Mouse (Mus musculus): ENCODE results near the gene Agxt.

The Agxt gene

DNA sequence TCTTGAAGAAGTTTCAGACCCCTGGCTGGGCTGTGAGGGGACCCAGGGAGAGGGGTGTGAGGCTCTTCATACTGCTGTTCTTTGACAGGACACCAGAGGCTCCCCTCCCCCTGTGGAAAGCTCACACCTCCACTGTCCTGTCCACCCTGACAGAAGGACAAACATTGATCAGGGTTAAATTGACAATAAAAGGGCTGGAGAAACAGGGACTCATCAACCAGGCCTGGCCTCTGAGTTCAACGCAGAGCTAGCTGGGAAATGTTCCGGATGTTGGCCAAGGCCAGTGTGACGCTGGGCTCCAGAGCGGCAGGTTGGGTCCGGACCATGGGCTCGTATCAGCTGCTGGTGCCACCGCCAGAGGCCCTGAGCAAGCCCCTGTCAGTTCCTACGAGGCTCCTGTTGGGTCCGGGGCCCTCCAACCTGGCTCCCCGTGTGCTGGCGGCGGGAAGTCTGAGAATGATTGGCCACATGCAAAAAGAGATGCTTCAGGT lies at the start of gene Agxt:
Agxt (plus strand) TSS at position 205 of the 491 bp plus-strand sequence.
- DNase-seq: no peak

DNA sequence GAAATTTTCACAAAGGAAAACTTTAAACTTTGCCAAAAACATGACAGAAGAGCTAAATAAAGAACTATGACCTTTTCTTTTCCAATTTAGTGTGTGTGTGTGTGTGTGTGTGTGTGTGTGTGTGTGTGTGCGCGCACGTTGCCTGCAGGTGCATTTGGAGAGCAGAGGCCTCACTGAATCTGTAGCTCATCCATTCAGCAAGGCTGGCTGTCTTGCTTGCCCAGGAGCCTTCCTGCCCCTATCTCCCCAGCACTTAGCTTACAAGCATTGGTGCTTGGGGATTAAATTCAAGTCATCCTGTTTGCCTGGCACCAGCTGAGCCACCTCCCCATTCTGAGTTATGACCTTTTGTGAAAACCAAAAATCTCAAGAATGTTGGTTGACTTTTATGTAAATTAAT lies 42.5 kb upstream of the Agxt start:
- no peak for DNase-seq

DNA sequence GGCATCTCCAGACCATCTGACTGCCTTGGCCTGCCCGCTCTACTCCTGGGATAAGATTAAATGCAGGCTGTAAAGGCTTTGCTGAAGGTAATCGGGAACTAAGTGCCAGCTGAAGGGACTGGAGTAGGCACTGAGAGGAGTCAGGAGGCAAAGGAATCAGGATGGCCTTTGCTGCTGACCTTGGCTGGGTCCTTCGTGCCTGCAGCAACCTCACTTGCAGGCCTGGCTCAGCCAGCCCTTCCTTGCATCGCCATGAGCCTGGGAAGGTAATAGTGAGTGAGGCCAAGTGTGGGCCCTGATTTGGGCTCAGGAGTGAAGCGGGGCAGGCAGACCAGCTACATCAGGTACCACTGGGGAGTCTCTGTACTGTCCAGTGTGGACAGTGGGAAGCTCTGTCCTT lies 36.1 kb upstream of the Agxt start:
- no peak for DNase-seq

DNA sequence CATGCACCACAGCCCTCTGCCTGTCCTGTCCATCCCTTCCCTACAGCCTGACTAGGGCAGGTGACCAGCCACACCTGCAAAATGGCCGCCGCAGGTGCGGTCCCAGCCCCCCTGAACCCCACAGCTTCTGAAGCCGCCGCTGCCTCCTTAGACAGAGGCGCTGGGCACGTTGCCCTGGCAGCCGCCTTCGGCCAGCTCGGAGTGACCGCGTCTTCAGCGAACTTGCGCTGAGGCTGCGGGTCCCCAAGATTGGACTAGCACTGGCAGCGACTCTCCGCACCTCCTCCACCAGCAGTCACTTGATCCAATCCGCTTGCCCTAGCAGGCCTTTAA lies 34.8 kb upstream of the Agxt start:
- DNase-seq: no peak

DNA sequence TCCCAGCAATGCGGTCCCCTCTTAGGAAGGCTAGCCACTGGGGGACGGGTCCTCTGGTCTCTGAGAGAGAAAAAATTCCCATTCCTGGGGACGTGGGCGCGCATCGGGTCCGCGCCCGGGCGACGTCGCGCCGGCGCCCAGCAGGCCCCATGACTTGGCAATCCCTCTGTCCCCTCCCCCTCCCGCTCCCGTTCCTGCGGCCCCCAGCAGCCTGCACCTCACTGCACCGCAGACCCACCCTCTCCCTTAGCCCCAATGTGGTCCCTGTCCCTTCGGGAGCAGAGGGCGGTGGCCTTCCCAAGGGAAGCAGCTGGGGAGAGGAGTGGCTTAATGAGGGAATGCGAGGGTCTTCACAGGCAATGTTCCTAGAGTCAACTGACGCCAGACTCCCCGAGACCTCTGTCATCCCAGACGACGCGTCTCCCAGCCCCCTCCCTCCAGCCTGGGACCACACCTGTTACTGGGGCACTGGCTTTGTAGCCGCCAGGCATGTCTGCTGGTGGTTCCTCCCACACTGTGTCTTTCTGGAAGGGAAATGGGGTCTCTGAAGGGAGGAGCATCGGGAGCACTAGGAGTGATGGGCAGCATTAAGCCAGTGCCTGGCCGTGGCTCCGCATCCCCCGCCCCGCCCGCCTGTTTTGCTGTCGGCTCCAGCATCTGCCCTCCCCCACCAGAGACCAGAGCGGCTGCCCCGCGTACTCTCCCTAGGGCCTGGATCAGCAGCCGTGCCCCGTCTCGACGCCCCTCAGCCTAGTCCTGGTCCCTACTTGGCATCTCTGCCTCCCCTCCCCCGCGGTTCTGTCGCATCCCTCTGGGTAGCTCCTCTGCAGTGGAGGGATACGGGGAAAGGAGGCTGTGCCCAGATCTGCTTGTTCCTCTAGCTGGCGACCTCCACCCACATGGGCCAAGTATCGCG lies 34.2 kb upstream of the Agxt start:
- no peak for DNase-seq

DNA sequence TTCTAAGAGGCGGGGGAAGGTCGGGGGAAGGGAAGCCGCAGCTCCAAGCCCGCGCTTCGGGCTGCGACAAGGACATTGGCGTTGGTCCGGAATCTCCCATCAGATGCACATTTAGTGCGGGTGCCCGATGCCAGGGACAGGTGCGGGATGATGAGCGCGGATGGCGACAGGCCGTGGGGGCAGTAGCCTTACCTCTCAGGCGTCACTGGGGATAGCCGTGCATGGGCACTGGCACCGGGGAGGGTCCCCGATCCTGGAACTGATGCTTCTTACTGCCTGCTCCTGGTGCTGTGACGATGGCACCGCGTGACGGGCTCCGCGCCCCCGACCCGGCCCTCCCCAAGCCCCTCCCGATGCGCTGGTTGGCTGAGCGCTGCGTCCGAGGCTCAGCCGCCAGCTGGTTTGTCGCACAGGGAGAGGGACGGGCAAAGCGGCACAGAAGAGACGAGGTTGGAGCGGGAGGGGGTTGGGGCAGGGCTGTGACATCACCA lies 33.4 kb upstream of the Agxt start, which contains the start of gene Kif1a:
Kif1a (minus strand) TSS at position 381 of the 491 bp plus-strand sequence.
- DNase-seq: no peak

DNA sequence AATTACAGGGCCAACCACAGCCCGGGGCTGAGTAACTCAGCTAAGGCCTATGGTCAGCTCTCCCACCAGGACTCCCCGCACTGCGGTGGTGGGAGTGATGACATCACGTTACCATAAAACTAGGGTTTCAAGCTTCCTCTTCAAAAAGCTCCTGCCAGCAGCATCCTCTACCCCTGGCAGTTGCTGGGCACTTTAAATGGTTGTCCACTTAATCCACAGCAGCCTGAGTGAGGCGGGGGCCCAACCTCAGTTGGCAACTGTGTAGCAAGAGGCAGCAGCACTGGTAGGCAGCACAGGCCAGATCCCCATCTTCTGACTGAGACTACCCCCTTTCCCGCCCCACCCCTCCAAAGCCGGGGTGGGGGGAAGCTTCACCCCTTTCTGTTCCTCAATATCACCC lies 32.3 kb upstream of the Agxt start:
- no peak for DNase-seq

DNA sequence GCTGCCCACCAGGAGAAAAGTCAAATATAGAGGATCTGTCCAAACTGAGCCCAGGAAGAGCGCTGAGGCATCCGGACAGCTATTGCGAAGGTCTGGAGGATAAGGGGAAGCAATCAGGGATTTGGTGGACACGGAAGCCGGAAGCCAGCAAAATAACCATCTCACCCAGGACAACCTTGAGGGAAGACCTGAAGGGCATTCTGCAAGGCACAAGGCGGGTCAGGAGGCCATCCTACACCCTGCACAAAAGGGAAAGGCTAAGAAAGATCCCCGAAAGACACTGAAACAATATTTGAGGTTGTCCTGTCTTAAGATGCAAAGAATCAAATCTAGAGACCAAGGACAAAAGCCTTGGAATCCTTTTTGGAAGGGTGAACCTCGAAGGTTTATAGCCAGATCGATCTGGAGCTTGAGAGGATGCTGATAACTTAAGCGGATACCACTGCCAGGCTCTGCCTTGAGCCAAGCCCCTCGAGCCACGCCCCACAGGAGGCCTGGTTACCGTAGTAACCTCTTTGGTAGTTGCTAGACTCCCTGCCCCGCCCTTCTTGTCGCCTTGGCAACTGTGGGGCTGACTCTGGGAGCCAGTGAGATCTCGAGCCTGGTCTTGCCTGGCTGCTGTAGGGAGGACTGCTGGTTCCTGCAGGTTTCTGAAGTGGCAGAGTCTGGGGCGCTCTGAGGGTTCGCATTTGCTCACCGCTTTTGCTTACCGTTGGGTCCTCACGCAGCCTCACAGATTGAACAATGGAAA lies 20.2 kb upstream of the Agxt start:
- no peak for DNase-seq

DNA sequence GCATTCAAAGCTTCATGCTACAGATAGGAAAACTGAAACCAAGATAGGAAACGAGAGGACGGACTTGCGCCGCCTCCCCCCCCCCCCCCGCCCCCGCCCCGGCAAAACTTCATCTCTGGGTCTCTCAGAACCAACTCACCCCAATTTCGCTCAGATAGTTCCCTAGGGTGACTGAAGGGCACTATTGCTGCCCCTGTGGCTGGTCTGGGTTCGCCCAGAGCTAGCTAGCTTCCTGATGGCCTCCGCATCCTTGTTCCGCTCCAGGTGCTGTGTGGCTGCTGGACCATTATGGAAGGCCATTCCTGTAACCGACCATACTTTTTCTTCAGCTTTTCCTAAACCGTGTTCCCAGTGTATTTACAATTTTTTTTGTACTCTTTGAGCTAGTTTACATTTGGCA lies 19.6 kb upstream of the Agxt start:
- no peak for DNase-seq

DNA sequence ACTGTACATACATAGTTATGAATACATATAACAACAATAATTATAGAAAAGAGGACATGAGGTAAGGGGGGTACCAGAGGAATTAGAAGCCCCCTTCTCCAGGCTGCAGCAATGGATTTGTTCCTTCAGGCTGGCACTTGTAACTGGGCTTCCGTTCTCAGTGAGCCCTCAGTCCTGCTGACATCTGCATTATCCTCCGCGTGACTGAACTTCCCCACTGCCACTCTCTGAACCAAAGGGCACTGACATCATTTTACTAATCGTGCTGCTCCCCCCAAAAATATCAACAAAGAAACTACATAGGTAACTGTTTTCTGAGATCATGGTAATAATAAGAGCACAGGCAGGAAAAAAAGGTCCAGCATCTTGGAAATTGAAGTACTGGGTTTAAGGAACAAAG lies 16.2 kb upstream of the Agxt start:
- no peak for DNase-seq

DNA sequence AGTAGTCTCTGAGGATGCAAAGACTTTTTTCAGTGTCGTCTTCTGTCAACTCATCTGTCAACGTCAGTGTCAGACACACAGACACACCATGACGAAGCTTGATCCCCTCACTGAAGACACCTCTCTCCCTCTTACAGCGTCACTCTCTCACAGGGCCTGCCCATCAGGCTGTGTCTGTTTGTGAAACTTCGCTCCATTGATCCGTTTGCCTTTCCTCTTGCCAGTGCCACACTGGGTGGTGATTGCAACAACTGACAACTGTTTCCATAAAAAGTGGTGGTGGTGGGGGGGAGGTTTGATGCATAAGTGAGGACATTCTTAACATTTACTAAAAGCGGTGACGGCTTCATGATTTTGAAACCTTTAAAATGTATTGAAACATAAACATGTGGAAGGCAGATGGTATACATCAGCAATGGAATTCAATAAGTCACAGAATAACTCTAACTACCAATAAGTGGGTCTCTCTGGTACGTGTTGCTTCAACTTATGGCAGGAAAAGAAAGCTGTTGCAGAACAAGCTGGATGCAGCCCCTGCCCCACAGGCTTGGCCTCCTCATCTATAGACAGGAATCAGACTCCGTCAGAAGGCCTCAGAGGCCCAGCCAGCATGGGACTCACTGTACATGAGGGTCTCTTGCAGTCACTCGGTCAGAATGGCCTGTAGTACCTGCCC lies 11.7 kb upstream of the Agxt start:
- DNase-seq: no peak

DNA sequence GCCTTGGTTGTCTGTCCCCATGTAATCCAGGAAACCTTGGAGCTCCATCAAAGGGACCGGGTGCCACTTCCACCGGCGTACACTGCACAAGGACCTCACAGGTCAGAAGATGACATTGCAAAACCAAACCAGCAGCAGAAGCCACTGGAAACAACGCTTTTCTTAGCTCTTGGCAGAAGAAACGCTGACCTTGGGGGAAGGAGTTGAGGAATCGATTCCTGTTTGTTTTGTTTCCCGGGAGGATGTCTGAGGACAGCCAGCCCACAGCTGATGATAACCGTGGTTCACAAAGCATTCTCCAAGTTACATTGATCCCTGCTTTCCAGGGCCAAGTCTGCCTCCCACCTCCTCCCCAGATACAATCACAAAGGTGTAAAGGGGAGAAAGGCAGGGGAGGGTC lies 11.0 kb upstream of the Agxt start:
- DNase-seq: no peak

DNA sequence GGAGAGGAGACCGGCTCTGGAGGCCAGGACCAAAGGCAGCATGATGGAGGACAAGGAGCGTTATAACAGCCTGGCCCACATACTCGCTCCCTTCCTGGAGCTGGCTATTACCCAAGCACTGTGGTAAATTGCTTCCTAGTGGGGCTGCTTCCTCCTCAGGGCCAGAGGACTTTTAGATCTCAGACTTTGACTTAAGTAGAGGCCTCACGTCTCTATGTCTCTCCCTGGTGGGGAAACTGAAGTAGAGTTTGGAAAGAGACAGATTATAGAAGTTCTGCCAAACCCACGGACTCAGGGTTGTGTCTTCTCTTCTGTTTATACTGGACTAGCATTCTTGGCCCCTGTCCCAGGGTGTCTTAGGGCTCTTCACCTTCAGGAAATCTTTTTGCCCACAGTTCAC lies 9.8 kb upstream of the Agxt start:
- DNase-seq: no peak

DNA sequence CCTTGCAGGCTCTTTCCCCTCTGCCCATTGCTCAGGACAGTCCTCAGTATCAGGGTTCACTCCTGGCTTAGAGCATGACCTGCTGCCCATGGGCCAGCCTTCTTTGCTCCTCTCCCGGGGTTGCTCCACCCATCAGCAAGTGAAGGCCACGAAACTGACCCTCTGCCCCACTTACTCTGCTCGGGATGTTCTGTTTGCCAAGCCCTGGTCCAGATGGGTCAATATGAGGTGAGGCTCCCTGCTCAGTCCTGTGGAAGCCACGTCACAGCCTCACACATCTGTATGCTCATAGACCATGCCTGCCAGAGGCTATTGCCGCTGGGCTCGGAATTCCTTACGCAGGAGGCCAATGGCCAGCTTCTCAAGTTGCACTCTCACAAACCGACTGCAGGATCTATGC lies 6.8 kb upstream of the Agxt start:
- no peak for DNase-seq

DNA sequence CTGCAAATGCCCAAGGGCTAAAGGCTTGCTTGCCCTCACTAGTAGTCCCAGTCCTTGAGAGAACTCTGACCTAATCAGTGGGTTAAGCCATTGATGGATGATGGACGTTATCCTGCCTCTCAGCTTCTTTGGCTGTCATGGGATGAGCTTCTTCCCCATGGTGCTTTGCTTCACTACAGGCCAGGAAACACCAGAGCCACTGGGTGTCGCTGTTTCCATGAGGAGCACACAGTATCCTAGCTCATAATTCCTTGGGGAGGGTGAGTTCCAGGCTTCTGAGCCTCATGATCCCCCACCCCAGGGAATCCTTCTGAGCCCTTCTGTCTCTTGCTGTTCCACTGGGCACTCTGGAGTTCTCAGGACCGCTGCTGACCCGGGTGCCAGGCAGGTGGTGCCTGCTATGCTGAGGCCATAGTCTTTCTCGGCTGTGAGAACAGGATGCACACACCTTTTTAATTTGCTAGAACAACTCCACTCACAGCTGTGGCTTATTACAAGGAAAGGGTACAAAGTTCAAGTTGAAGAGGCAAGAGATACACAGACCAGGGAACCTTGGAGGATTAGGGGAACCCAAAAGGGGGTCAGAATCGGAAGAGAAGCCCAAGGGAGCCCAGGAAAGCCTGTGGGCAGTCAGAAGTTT lies 6.2 kb upstream of the Agxt start:
- no peak for DNase-seq

DNA sequence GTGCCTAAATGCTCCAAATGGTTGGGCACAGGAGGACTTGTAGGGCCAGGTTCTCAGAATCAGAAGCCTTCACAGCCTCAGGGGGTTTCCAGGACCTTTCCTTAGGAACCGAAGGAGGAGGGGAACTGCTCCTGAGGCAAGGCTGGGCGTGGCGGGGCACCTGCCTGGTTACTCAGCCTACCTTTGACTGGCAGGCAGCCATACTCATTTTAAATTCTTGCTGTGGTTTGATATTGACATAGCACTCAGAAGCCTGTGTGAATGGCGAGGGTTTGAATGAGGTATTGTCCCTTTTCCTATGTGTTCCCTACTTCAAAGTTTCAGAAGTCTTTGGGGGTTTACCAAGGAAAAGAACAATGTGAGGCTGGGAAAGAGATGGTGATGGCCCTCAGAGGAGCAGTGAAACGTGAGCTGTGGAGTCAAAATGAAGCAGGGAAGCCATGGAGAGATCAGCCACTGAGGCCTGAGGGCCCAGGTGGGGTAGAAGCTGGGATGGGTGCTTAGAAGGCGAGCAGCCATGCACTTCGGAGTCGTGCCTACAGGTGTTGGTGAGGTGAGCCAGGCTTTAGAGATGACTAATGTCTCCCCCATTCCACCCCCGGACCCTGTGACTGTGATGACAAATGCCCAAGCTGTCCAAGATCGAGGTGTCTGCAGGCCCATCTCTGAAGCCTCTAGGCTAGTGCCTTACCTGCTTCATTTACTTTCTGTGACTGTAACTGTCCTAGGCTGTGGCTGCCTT lies 4.6 kb upstream of the Agxt start:
- DNase-seq: no peak

DNA sequence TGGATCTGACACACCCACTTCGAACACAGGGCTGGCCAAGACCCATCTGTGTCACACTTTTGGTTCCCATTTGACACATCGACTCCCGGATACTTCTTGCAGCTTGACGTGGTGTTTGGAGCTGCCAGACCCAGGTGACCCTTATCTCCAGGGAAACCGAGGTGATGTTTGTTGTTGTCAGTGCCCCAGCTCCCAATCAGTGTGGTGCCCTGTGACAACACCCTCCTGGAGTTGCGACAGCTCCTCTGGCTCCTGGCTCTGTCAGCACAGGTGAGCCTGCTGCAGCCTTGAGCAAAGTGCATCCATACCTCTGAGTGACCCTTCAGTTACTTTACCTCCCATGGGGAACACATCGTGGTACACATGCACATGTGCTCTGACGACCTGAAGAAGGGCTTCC lies 2.4 kb upstream of the Agxt start:
- DNase-seq: no peak

DNA sequence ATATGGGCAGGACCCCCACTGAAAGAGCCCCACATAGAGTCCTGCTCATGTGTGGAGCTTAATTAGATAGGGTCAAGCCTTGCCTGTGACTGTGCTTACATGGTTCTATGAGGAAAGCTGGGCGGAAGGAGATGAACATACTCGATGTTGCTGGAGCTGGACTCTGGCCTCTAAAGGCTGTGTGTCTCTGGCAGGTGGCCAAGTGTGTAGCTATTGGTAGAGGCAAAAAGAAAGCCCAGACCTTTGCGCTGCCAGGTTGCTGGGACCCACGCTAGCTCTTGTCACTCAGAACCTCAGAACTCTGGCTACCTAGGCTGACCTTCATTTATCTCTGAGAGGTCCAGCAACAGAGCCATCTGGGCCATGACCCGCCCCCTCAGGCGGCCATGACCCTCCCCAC lies 3.5 kb downstream of the Agxt start:
- DNase-seq: no peak

DNA sequence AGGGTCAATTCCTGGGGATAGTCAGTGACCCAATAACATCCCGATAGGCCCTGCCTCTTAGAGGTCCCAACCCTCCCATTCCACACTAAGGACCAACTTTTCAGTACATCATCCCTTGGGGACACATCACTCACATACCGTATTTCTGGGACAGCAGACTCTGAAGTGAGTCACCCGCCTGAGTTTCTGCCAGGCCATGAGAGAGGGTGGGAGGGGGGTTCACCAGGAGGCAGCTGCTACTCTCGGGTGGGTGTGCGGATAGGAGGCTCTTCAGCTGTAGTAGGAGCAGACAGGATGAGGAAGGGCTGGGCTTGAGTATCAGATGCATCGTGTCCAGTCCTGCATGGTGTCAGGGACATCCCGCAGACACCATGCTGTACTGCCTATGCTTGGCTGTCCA lies 4.7 kb downstream of the Agxt start:
- DNase-seq: no peak

DNA sequence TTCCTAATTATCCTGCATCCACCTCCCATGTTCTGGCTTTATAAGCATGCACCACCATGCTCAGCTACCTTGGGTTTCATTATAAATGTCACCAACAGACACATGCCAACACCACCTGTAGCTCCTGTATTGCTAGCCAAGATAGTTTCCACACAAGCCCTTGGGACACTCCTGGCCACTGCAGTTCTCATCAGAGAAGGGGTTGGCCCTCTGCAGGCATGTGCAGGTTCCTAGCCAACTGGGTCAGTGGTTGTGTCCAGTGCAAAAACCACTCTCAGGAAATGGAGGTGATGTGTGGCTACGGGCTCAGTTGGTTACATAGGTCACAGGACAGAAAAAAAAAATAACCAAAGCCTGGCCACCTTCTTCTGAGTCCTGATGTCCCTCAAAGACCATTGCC lies 7.8 kb downstream of the Agxt start:
- no peak for DNase-seq

DNA sequence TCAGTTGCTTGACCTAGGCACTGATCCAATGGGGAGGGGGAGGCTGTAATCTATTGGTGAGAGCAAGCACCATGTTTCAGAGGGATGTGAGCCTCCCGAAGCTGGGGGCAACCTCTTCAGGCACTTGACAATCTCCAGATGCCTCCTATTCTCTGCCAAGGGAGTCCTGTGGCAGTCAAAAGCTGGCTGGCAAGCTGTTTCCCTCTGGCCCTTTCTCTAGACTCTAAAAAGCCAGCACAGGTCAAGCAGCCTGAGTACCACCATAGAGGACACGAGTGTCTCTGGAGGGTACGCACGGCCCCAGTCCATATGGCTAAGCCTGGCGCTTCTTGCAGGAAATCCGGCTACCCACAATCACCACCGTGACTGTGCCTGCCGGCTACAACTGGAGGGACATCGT lies 9.1 kb downstream of the Agxt start:
- no peak for DNase-seq

Data from spleen, adult 18-20 months (tissue).